Mouse (Mus musculus) bone marrow macrophage, adult 2 months (primary cell): ENCODE measurements at regions not wholly inside any gene's neighbourhood (a gene's known extent, or its start where the extent isn't known, plus 50 kb on each side); places are given as distances from the start of the nearest gene placed in this dataset.

ENCODE experiments used
- CTCF ChIP-seq: IDR thresholded peaks from 2 replicates; pipeline ENCODE4 v1.5.1; 2012; ENCODE audit warnings: low read depth, mild to moderate bottlenecking, low read length, moderate library complexity
- POLR2A ChIP-seq: IDR thresholded peaks from 2 replicates; pipeline ENCODE4 v1.6.1; 2012; ENCODE audit warnings: mild to moderate bottlenecking, low read depth, low read length, borderline replicate concordance

DNA sequence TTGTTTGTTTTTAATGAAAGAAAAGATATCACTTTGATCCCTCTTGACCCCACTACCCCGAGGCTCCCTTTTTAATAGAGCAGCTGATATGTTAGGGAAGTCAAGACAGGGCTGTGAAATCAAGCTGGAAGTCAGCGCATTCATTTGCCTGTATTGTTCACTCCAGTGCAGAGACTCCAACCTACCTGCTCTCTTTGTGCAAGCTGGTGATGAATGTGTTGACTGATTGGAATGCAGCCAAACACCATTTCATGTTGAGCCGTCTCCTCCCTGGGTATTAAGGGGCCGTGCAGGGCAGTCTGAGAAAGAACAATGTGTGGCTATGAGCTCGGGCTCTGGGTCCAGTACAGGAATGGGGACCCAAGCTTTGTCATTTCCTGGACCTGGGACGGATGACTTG is 557.4 kb upstream of the Zfp462 start:
- TF ChIP-seq CTCF (no peak), POLR2A (no peak)
